Mouse (Mus musculus) embryonic fibroblast, embryonic 13.5 days (primary cell): ENCODE measurements at regions not wholly inside any gene's neighbourhood (a gene's known extent, or its start where the extent isn't known, plus 50 kb on each side); places are given as distances from the start of the nearest gene placed in this dataset.

Experiments used
- CTCF ChIP-seq: IDR thresholded peaks from 2 replicates; pipeline ENCODE4 v1.5.1; 2011; ENCODE audit warnings: mild to moderate bottlenecking, control low read depth, low read length, moderate library complexity, borderline replicate concordance; ENCODE audit not compliant: insufficient read depth
- POLR2A ChIP-seq: IDR thresholded peaks from 2 replicates; pipeline ENCODE4 v1.6.1; 2011; ENCODE audit warnings: low read depth, mild to moderate bottlenecking, control low read depth, low read length, moderate library complexity

DNA sequence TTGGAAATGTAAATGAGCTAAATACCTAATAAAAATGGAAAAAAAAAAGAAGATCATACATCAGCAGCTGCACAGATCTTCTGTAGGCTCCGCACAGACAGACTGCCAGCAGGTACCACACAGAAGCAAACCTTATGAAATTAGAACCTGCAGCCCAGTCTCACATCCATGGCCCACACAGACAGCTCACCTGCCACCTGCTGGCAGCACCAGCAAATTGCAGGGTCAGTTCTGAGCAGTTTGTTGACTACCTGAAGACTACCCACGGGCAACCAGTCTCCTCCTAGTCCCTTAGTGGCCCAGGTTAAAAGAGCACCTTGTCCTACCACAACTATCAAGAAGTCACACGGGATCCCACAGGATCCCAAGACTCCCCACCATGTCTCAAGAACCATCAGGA lies 225.1 kb downstream of the Mroh4 start:
- TF ChIP-seq CTCF (peak; percentile 45; the same call in 1 of the 2 replicates), POLR2A (no peak)
